Mouse (Mus musculus) naive thymus-derived CD4-positive, alpha-beta T cell, adult 5 months (primary cell): ENCODE results near the gene Gm4301. TPM values are rescaled to one million over a fixed set of nuclear protein-coding genes. Genes with fewer than 3 reads are reported as not detected.

ENCODE experiments used
- polyA plus RNA-seq: library from polyadenylated mRNA; unstranded; fragments of 100-300 nt; shearing (Covaris generic); gene quantifications from one replicate; pipeline ENCODE4 v1.2.1, GENCODE M21; 2017

Gm4301 gene
- not detected for polyA plus RNA-seq

DNA sequence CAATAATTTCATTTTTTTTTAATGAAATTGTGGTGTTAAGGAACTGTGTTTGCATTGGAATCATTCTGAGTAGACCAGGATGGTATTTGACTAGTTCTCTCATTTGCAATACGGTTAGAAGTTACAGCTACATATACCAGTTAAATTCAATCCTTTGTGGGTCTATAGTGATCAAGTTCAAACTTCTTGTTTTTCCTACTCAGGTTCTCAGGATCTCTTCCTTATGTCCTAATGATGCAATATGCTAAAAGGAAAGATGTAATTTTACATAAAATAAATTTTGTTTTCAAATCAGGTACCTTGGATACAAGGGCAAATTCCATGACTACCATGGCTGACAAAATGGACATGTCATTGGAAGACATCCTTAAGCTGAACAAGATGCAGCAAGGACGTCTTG, at the start of gene Gm4301:
TSS of gene Gm4301 (plus strand) at position 301 of the 400 bp plus-strand sequence.

DNA sequence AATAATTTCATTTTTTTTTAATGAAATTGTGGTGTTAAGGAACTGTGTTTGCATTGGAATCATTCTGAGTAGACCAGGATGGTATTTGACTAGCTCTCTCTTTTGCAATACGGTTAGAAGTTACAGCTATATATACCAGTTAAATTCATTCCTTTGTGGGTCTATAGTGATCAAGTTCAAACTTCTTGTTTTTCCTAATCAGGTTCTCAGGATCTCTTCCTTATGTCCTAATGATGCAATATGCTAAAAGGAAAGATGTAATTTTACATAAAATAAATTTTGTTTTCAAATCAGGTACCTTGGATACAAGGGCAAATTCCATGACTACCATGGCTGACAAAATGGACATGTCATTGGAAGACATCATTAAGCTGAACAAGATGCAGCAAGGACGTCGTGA, 5.1 kb downstream of the Gm4301 start, which contains the start of gene Gm4302:
TSS of gene Gm4302 (plus strand) at position 301 of the 400 bp plus-strand sequence.

DNA sequence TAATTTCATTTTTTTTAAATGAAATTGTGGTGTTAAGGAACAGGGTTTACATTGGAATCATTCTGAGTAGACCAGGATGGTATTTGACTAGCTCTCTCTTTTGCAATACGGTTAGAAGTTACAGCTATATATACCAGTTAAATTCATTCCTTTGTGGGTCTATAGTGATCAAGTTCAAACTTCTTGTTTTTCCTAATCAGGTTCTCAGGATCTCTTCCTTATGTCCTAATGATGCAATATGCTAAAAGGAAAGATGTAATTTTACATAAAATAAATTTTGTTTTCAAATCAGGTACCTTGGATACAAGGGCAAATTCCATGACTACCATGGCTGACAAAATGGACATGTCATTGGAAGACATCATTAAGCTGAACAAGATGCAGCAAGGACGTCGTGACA, 10.2 kb downstream of the Gm4301 start, which contains the start of gene Gm4303:
TSS of gene Gm4303 (plus strand) at position 301 of the 400 bp plus-strand sequence.

DNA sequence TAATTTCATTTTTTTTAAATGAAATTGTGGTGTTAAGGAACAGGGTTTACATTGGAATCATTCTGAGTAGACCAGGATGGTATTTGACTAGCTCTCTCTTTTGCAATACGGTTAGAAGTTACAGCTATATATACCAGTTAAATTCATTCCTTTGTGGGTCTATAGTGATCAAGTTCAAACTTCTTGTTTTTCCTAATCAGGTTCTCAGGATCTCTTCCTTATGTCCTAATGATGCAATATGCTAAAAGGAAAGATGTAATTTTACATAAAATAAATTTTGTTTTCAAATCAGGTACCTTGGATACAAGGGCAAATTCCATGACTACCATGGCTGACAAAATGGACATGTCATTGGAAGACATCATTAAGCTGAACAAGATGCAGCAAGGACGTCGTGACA, 15.3 kb downstream of the Gm4301 start, which contains the start of gene Gm4305:
TSS of gene Gm4305 (plus strand) at position 301 of the 400 bp plus-strand sequence.

DNA sequence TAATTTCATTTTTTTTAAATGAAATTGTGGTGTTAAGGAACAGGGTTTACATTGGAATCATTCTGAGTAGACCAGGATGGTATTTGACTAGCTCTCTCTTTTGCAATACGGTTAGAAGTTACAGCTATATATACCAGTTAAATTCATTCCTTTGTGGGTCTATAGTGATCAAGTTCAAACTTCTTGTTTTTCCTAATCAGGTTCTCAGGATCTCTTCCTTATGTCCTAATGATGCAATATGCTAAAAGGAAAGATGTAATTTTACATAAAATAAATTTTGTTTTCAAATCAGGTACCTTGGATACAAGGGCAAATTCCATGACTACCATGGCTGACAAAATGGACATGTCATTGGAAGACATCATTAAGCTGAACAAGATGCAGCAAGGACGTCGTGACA, 25.6 kb downstream of the Gm4301 start, which contains the start of gene Gm4307:
TSS of gene Gm4307 (plus strand) at position 301 of the 400 bp plus-strand sequence.

DNA sequence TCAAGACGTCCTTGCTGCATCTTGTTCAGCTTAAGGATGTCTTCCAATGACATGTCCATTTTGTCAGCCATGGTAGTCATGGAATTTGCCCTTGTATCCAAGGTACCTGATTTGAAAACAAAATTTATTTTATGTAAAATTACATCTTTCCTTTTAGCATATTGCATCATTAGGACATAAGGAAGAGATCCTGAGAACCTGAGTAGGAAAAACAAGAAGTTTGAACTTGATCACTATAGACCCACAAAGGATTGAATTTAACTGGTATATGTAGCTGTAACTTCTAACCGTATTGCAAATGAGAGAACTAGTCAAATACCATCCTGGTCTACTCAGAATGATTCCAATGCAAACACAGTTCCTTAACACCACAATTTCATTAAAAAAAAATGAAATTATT, 47.0 kb downstream of the Gm4301 start, which contains the start of gene Gm4312:
TSS of gene Gm4312 (minus strand) at position 101 of the 400 bp plus-strand sequence.

Other genes starting within 250 kb of the Gm4301 start
- not detected for gene Gm4302, start 5.2 kb downstream of the Gm4301 start, polyA plus RNA-seq
- gene Gm4303, start 10.3 kb downstream of the Gm4301 start, polyA plus RNA-seq = not detected
- not detected for gene Gm4305, start 15.4 kb downstream of the Gm4301 start, polyA plus RNA-seq
- gene Gm4307, start 25.7 kb downstream of the Gm4301 start, polyA plus RNA-seq = not detected
- gene Gm4312, start 46.9 kb downstream of the Gm4301 start, polyA plus RNA-seq = not detected
- 0.51 TPM for gene Tmtc3, start 151.7 kb downstream of the Gm4301 start, polyA plus RNA-seq
- 0.41 TPM for gene Cep290, start 151.9 kb downstream of the Gm4301 start, polyA plus RNA-seq